Mouse (Mus musculus): Measurements from ENCODE around the gene Klrb1b. TPM values are rescaled to one million over a fixed set of nuclear protein-coding genes. Genes with fewer than 3 reads are reported as not detected.

Gene Klrb1b
- not detected in 2 replicates for total RNA-seq (2014; fragmentation: Nextera tagmentation)
- 0.09 TPM in 1 of 2 replicates, not detected in the other for total RNA-seq (2017)

DNA sequence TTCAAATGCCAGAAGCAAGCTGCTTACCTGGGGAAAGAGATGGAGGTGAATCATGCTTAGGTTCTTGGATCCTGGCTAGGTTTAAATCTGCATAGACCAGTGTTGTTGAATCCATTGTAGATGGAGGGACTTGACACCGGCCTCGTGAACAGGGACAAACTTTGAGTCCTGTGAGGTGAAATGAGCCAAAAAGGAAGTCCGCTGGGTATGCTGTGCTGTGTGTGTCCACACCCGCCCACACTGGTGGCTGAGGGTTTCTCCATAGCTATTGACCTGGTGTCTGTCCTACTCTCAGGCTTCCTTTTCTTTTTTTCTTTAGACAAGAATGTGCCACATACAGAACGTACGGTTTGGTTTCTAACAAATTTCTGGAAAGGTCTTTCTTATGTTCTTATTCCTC, at the start of gene Klrb1b, which contains the start of gene Gm44511:
TSS of gene Klrb1b (minus strand) at position 200 of the 400 bp plus-strand sequence.
TSS of gene Gm44511 (minus strand) at position 184 of the 400 bp plus-strand sequence.
- ATAC-seq (replicated peaks; ENCODE audit: poor library complexity, severe bottlenecking), result peak; percentile 56

DNA sequence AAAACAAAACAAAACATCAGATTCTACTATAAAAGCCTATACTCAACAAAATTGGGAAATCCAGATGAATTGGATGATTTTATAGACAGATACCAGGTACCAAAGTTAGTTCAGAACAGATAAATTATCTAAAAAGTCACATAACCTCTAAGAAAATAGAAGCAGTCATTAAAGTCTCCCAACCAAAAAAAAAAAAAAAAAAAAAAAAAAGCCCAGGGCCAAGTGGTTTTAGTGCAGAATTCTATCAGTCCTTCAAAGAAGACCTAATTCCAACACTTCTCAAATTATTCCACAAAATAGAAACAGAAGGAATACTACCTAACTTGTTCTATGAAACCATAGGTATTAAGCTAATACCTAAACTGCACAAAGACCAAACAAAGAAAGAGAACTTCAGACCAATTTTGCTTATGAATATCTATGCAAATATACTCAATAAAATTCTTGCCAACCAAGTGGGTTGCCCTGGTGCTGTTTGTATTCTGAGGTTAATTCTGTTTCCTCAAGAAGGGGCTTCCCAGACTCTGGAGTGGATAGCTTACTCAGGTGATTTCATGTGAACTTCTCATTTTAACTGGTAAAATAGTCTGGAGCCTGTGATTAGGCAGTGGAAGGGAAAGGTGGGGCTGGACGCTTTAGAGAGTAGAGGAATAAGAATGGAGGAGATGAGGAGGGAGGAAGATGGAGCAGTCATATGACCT, 45.9 kb upstream of the Klrb1b start:
- ATAC-seq (replicated peaks; ENCODE audit: poor library complexity, severe bottlenecking), result no peak

DNA sequence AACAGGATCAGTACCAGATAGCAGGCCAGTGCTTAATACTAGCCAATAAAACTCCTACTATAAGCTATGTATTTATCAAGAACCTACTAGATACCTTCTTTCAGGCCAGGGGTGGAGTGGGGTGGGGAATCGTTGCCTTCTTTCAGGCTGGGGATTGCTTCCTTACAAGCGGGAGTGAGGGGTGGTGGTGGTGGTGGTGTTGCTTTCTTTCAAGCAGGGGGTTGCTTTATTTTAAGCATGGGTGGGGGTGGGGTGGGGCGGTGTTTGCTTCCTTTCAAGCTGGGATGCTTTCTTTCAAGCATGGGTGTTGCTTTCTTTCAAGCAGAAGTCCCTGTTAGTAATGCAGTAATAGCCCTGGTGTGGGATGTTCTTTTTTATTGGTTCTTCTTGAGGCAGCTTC, 42.7 kb upstream of the Klrb1b start:
- ATAC-seq (replicated peaks; ENCODE audit: poor library complexity, severe bottlenecking), result no peak

DNA sequence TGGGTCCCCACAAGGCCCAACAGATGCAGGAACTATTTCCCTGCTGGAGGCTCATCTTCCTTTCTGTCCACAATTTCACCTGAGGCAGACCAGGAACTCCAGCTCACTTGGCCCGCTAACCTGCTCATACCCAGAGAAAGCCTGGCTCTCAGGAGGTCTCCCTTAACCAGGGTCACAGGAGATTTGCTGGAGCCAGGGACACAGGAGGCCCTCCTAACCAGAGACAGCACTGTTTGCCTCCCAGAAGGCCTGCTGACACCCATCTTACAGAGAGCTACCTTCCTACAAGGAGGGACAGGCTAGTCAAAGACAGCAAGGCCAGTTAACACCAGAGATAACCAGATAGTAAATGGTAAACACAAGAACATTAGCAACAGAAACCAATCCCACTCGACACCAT, 31.8 kb upstream of the Klrb1b start:
- no peak for ATAC-seq (replicated peaks; ENCODE audit: poor library complexity, severe bottlenecking)

DNA sequence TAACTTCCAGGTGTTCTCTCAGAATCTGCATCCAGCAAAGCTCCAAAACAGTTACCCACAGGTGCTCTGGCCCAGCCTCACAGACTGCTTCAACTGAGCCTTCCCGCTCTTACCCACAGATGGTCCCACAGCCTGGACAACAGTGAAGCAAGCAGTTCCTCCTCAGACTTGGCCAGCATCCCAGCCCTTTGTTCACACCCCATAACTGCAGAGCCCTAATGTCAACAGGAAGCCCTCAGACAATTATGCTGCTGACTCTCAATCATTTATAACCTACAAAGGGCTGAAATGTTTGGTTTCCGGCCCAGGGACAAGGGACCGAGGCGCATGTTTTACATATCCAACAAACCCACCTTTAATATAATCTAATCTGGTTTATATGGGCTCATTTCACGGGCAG, 30.1 kb upstream of the Klrb1b start:
- peak; percentile 85 for ATAC-seq (replicated peaks; ENCODE audit: poor library complexity, severe bottlenecking)

DNA sequence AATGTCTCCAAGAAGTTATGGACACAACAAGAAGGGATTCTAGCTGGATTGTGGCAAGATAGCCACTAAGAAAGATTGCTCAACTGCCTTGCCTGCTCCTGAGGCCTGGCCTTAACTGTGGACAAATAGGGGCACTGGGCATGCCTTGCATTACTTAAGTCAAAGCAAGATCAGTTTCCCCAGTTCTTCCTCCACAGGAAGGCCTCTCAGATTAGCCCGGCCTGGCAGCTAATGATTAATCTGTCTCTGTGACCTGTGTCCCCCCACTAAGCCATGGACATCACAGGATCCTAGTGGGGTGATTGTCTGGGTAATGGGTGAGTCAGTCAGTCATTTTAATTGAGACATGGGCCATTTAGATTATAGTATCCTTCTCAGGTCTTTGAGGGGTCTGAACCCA, 29.3 kb upstream of the Klrb1b start:
- no peak for ATAC-seq (replicated peaks; ENCODE audit: poor library complexity, severe bottlenecking)

DNA sequence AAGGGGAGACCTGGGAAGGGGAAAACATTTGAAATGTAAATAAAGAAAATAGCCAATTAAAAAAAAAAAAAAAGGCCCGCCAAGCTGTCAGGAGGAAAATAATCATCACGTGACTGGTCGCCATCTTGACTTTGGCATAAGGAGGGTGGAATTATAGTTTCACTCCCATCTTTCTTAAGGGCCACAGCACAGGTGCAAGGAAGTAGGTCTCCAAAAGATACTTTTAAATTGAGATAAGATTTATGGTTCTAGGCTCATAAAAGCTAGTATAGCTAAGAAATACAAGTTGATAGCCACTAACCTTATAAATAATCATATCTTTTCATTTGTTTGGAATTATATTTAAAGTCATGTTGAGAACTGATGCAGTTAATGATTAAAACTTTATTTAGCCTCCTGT, 28.8 kb upstream of the Klrb1b start:
- no peak for ATAC-seq (replicated peaks; ENCODE audit: poor library complexity, severe bottlenecking)

DNA sequence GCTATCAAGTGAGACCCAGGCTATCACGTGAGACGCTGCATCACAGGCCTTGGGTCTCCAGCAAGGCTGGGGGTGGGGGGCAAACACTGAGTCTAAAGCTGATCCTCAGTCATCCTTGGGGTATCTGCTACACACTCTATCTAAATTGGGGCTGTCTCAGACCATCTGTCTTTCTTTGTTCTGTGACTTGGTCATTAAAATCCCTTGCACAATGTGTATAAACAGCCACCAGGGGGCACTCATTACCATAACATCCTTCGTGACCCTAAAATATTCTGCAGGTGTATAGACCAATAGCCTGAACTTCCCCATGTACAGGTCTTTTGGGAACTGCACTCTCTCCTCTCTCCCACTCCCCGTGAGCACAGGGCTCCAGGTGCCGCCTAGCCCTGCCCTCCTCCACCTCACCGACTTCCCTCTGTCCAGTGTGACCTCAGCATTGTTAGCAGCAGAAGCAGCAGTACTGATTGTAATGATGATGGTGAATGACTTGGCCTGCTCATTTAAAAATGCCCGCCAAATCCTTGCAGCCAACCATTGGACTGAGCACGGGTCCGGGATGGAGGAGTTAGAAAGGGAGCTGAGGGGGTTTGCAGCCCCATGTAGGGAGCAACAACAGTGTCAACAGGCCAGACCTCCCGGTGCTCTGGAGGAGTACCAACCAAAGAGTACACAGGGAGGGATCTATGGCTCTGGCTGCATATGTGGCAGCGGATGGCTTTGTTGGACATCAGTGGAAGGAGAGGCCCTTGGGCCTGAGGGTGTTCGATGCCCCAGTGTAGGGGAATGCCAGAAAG, 28.1 kb upstream of the Klrb1b start:
- peak; percentile 36 for ATAC-seq (replicated peaks; ENCODE audit: poor library complexity, severe bottlenecking)

DNA sequence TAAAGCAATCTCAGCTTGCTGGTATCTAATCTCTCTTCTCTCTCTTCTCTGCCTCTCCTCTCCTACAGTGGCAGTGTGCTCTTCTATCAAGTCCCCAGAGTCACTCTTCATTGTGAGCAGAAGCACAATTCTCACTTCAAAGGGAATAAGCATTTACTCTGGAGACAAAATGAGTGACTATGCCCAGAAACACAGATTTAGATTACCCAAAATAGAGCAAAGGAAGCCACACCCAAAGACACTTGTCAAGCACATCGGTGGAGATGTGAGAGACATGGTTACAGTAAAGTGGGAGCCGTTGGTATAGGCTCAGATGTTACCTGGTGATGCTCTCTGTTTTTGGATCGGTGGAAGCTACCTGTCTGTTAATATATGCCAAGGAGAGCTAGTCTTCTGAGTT, 26.6 kb upstream of the Klrb1b start:
- ATAC-seq (replicated peaks; ENCODE audit: poor library complexity, severe bottlenecking), result no peak

DNA sequence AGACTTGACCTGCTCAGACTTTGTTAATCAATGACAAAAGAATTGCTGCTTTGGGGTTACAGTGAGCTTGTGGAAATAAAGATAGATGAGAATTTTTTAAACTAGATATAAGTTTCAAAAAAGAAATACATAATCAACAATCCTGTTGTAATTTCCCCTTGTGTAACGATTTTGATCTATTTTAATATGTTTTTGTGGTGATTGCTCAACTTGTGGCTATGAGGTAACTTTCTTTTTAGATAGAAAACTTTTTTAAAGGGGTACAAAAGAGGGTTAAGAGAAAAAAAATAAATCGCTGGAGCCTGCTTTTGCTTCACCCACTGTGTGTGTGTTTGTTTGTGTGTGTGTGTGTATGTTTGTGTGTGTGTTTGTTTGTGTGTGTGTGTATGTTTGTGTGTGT, 25.0 kb upstream of the Klrb1b start:
- ATAC-seq (replicated peaks; ENCODE audit: poor library complexity, severe bottlenecking), result peak; percentile 18; the same call in 1 of the 2 replicates

DNA sequence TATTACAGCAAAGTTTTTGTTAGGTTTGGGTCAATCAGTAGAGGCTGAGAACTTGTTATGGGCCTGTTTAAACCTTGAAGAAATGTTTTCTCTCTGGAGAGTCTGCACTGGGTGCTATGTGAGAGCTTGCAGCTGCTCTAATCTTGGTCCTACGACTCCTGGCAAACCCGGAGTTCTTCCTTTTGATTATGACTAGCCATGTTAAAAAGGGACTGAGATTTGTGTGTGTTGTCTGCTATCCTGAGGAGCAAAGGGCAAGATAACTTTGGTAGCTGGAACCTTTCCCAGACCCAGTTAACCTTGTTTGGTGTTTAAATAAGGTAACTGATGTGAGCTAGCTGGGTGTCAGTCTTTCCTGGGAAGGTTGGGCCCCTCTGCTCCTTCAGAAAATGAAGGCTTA, 24.5 kb upstream of the Klrb1b start:
- no peak for ATAC-seq (replicated peaks; ENCODE audit: poor library complexity, severe bottlenecking)

DNA sequence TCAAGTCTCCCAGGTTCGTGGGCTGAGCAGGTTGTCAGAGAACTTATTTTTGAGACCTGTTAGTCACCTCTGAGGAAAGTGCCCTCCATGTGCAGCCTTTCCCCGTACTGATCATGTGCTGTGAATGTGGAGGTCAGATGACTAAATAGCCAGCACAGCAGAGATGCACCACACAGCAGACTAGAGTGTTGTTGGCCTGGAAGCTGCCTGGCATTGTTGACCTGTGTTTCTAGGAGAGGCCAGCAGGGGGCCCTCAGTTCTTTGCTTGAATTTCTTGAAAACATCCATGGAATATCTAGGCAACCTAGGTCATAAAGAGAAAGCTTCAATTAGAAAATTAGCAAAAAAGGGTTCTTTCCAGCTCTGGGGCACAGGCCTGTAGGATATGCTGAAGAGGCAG, 23.8 kb upstream of the Klrb1b start:
- peak; percentile 20 for ATAC-seq (replicated peaks; ENCODE audit: poor library complexity, severe bottlenecking)

DNA sequence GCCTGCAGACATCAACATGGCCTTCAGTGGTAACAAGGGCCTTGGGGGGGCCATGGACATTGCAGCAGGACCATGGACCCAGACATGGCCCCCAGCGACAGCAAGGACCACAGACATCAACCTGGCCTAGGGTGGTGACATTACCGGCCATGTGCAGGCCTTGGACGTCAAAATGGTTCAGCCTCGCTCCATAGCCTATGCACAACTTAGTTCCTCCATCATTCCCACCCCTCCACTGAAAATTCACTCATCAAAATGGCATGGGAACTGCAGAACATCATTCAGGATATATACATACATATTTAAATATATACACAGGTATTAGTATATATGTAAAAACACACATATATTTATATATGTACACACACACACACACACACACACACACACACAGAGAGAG, 21.3 kb upstream of the Klrb1b start:
- ATAC-seq (replicated peaks; ENCODE audit: poor library complexity, severe bottlenecking), result no peak

DNA sequence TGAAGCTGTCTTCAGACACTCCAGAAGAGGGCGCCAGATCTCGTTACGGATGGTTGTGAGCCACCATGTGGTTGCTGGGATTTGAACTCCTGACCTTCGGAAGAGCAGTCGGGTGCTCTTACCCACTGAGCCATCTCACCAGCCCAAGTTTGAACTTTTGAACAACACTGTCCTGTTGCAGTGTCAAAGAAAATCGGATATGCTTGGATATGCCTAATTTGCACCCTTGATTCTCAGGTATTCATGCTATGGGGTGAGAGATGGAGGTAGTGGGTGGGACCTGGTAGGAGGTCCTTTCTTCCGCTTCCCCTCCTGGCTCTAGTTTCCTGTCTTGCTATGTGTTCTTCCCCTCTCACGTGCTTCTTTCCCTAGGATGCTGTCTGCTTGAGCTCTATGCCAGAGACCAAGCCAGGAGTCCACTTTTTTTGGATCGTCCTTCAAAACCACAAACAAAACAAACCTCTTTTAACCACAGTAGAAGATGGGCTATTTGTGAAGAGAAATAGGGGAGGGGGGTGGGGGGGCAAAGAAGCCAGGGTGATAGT, 19.9 kb upstream of the Klrb1b start:
- no peak for ATAC-seq (replicated peaks; ENCODE audit: poor library complexity, severe bottlenecking)

DNA sequence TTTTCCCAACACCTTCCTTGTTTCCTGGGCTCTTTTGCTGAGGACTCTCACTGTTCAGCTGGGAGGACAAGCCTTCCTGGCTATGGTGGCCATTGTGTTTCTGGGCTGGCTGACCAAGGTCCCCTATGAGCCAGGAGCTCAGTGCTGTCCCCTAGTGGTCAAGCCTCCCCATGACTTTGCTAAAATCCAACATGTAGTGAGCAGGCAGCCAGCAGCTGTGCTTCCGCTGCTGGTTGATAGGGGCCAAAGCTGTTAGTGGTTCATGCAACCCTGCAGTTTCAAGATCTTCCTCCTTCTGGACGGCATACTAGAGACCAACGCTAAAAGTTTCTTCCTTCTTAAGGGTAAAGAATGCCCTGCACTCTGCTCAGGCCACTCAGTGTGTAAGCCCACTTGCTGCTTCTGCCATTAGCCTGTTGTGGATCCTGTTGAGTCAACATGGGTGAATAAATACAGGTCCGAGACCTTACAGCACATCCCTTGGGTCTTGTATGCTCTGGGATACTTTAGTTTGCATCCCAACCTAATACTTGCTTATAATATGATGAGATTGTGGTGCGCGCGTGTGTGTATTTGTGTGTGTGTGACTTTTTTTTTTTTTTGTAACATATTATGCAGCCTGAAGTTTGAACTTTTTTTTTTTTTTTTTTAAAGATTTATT, 19.3 kb upstream of the Klrb1b start:
- ATAC-seq (replicated peaks; ENCODE audit: poor library complexity, severe bottlenecking), result peak; percentile 52

DNA sequence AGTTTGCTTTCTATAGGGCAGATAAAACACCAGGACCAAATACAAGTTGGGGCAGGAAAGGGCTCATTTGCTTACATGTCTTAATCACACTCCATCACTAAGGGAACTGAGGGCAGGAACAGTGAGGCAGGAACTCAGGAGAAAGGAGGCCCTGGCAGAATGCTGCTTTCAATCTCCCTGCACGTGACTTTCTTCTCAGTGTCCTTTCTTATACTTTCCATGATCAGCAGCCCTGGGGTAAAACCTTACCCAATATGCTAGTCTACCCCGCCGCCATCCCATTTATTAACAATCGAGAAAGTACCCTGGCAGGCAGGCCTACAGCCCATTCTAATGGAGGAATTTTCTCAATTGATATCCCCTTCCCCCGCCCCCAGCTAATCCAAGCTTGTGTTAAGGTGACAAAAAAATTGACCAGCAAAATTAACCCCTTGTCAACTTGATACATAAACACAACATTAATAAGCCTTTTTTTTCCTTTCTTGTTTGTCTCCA, 18.5 kb upstream of the Klrb1b start:
- ATAC-seq (replicated peaks; ENCODE audit: poor library complexity, severe bottlenecking), result no peak

DNA sequence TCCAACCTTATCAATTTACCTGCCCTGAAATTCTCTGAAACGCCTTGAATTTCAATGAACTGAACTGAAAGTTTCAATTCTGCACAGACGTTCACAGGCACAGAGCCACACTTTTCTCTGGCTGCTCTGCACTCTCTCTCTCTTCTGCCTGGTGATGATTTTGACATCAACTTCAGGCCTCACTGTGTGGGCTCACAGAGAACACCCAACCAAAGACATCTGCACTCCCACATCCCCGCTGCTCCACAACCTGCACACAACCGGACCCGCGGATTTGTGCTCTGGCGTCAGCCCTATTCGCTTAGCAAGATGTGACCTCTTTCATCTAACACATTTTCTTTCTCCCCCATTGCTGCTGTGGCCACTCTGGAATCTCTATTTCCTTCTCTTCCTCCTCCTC, 18.0 kb upstream of the Klrb1b start:
- peak; percentile 6; the same call in 1 of the 2 replicates for ATAC-seq (replicated peaks; ENCODE audit: poor library complexity, severe bottlenecking)

DNA sequence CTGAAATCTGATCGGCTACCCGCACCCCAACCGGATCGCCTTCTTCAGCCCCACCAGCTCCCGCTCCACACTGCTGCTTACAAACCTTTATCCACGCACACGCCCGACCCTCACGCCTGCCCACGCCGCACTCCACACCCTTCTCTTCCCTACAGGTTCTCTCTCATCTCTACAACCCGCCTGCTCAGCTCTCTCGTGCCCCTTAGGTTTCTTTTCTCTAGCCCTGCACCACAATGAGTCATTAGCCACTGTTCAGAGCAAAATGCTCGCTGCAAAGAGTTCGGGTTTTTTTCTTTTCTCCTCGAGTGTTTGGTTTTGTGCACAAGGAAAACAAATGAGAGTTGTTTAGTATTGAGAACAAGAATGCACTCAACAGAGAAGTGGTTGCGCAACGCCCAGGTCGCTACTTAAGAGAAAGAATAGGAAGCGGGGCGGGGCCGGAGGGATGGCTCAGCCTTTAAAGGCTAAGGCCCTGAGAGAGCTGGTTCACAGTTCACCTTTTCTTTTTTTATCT, 17.4 kb upstream of the Klrb1b start:
- peak; percentile 30 for ATAC-seq (replicated peaks; ENCODE audit: poor library complexity, severe bottlenecking)

DNA sequence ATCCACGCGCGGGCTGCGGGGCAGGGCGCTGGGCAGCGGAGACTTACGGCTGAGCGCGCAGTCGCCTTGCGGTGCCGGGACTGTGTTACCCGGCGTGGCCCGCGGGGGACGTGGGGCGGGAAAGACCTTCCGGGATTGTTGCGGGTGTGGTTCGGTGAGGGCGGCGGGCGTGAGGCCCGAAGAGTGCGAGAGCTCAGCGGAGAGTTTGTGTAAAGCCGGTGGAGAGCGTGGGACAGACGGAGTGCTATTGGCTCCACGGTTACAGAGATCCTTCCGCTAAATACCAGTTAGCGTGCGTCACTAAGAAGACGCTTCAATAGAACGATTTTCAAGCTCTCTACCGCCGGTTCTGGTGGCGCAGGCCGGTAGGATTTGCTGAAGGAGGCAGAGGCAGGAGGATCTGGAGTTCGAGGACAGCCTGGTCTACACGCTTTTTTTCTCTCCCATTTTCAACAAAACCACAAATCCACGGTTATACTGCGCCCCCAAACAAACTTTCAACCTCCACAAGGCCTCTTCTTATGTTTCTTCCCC, 16.9 kb upstream of the Klrb1b start:
- peak; percentile 42 for ATAC-seq (replicated peaks; ENCODE audit: poor library complexity, severe bottlenecking)

DNA sequence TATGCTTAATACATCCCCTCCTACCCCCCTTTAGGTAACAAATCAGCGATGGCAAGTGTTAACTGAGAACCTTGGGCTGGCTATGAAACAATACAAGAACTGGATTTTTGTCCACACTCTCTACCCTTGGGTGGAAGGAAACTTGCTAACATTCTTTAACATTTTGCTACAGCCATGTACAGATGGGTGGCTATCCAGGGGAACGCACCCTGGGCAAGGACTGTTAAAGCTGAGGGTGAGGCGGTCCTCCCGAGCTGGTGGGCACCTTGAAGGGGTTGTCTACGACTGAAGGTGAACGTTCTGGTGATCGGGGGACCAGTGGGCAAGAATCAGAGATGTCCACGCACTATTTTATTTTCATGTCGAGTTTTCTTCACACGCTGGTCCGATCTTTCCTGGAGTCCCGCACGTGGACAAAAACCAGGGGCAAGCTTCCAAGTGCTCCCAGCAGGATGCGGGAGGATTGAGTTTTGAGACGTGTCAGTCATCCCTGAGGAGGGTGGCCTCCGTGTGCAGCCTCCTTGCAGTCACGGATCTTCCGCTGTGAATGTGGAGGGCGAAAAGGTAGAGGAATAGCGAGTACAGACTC, 16.3 kb upstream of the Klrb1b start:
- ATAC-seq (replicated peaks; ENCODE audit: poor library complexity, severe bottlenecking), result no peak
